Mouse (Mus musculus) cerebellum, adult 18-20 months (tissue): ENCODE data around the gene Gm21915.

ENCODE experiments used
- DNase-seq, 2 experiments: peaks; one replicate each; pipeline ENCODE4 v3.0.0; 2021

Gm21915 gene

DNA sequence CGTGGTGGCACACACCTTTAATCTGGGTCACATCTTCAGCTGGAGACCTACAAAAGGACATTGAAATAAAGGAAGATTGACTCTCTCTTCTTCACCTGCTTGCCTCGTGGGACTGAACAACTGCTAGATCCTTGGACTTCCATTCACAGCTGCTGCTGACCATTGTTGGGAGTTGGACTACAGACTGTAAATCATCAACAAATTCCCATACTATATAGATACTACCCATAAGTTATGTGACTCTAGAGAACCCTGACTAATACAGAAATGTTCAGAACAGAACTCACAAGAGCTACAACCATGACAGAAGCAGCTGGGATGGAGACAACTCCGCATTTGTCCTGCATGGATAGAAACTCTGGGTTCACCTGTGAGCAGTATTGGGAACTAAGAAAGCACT, at the start of gene Gm21915:
Gene Gm21915, plus strand, starts transcription at position 301 of the 400 bp plus-strand sequence.
- DNase-seq = no peak

DNA sequence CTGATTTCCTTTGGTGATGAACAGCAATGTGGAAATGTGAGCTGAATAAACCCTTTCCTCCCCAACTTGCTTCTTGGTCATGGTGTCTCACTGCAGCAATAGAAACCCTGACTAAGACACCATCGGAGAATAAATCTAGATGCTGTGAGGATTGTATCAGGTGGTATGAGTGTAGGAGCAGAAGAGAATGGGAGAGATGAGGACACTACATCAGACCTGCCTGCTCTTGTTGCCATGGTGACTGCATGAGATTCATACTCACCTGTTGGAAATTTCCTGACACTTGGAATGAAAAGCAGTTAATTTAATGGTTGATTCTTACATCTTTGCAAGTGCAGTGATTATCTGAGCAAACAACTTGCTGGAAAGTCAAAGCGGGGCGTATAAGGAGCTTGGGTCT, 48.1 kb upstream of the Gm21915 start:
- DNase-seq = no peak

DNA sequence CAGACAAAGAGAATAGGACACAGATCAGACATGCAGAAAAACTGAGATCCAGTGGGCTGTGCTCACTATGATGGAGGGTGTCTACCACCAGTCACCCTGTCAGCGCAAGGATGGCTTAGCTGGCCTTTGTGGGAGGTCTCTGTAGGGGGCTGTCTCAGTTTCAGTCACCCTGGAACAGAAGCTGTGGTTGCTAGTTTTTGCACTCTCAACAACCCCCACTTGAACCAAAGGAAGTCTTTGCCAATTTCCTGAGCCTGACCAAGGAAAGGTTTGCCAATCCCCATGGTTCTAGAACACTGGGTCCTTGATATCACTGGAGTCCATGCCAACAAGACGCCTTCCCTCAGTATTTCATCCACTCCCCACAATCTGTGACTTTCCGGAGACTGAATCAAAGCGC, 47.6 kb upstream of the Gm21915 start:
- no peak for DNase-seq

DNA sequence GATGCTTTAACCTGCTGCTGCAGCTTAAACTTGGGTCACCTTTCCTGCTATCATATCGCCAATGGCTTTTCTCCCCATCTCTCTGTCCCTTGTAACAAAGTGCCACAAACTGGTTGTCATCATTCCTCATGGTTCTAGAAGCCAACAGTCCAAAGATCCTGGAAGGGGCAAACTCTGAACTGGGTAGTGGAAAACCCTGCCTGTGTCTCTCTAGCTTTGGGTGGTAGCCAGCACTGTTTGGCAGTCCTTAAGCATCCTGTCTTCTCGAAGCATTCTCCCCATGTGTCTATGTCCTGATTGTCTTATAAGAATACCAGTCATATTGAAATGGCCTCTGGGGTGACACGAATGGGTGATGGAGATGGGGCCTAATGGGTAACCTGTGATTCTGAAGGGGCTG, 45.1 kb upstream of the Gm21915 start:
- DNase-seq = no peak

DNA sequence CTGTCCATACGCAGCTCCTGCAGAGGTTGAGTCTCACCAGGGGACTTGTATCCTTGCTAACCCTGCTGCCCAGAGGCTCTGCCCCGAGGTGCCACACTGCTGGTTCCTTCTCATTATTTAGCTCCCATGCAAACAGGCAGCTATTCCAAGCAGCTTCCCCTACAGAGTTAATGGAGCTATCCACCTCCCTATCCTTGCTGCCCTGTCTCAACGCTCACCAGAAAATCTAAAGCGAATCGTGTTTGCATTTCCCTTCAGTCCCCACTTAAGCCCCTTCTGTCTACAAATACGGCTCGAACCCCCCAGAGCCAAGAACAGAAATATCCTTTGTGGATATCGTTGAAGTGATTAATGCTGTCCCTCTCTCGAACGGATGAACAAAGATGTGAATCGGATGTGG, 43.8 kb upstream of the Gm21915 start:
- DNase-seq = no peak

DNA sequence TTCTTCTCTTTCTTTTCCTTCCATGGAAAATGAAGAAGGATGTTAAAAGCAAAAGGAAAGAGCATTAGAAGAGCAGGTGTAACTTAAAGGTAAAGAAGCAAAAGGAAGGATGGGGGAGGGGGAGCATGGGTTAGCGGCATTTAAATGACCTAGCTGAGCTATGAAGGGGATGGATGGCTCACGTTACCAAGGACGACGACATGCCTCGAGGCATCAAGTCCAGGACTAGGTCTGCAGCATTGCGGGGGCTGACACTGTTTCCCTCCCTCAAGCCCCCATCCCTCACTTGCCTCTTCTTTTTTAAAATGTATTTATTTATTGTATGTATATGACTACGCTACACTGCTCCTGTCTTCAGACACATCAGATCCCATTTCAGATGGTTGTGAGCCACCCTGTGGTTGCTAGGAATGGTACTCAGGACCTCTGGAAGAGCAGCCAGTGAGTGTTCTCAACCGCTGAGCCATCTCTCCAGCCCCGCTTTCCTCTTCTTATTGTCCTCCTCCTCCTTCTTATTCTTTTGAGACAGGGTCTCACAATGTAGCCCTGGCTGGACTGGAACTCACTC, 43.2 kb upstream of the Gm21915 start:
- no peak for DNase-seq

DNA sequence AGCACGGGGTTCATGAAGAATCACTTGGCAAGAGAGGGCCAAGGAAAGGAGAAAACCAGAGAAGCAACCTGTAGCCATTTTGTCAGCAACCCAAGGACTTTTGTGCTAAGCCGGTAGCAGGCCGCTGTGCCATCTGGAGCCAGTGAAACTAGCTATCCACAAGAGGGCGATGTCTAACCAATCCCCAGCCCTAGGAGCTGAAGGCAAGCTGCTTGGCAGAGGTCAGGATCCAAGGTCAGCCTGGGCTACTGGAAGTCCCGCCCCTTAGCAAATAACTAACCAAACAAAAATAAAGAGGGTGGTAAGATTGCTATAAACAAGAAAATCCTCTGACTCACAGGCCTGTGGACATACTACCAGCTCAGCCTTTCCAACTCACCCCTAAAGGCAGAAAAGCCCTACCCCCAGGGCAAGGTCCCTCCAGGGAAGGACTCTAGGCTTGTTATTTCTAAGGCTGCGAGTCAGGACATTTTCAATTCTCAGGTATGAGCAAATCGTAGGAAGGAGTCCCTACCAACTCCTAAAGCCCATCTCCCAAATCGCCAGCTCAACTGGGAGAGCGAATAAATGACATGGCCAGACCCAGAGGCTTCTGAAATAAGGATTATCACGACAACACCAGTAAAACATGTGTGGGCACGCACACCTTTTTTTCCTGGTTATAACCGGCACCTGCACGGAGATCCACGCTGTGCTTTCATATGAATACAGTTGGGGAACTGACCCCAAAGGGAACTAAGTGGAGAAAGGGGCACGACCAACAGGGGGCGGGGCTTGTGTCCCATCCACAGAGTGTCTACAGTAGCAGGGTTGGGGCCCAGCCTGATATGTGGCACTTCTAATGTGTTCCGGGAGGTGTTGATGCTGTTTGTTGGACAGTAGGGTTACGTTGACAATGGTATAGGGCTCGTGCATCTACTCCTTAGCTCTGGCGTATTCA, 42.0 kb upstream of the Gm21915 start:
- peak; percentile 68 to 80 for DNase-seq

DNA sequence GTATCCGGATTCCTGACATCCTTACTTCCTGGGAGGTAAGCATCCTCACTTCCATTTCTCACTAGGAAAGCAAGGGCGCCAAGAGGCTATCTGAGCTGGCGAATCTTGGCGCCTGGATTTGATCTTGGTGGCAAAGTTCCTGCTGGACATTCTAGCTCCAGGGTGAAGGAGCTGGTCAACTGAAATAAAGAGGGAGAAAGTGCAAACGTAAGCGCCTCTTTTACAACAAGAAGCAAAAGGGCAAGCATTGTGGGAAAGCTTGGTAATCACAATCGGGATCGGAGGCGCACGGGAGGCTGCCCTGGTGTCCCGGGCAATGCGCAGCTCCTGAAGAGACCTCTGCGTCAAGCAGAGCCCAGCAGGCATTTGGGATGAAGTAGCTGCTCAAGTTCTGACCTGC, 41.0 kb upstream of the Gm21915 start:
- no peak for DNase-seq

DNA sequence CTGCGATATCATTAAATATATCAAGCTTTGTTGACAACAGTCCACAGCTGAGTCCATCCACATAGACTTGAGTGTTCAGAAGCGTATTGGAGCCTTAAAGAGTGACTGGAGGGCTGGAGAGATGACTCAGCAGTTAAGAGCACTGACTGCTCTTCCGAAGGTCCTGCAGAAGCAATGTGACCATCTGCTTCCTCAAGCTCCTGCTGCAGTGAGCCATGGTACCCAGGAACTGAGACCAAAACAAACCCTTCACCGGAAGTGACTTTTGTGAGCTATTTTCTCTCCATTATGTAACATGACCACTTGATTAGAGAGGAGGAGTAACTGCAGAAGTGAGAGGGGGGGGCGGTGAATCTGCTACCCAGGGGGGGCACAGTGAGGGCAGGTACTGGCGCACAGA, 39.3 kb upstream of the Gm21915 start:
- DNase-seq = no peak

DNA sequence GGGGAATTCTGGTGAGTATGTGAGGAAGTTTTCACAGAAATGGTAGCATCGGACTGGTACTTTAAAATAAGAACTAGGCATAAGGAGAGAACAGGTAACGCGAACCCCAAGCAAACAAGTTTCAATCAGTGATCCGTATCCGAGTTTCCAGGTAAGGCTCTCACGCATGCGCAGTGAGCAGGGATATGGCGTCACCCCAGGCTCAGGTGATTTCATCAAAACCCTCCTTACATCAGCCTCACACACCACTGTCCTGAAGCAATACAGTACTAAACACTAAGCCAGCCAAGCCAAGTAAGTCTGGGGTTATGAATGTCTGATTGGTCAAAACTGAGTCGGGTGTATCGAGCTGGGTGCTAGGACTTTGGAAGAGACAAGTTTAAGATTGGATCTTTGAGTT, 38.9 kb upstream of the Gm21915 start:
- DNase-seq = no peak

DNA sequence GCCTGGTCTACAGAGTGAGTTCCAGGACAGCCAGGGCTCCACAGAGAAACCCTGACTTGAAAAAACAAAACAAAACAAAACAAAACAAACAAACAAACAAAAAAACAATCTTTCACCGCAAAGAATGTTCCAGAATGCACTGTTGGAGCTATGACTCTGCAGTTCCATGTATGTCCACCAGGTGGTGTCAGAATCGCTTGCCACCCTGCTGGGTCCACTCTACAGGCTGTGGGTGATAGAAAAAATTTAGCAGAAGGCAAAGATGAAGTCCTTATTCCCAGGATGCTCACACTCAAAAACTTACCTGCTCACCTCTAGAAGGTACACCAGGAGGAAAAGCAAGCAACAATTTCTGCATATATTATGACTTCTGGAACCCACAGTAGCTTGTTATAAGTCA, 34.4 kb upstream of the Gm21915 start:
- DNase-seq = peak; percentile 71 to 83

DNA sequence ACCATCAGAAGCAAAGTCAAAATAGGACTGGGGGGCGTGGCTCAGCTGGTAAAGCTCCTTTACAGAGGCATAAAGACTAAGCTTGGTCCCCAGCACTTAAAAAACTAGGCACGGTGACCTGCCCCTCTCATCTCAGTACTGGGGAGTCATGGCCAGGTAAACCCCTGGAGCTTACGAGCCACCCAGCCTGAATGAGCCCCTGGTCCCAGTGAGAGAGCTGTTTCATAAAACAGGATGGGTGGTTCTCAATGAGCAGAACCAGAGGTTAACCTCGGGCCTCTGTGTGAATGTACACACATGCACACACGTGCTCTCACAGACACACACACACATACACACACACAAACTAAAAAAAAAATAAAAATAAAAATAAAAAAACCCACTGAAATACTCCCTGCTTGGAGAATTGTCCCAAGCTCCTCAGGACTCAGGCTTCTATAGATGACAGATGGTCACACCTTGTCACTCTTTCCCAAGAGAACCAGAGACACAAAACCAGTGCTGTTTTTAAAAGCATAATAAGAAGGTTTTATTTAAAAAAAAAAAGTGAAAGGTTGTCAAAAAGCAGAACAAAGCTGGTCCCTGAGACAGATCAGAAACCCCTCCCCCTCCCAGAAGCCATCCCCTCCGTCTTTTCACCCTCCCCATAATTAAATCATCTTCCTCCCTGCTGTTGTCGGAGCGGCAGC, 32.6 kb upstream of the Gm21915 start:
- DNase-seq = peak in 1 of 2 experiments; percentile 31

DNA sequence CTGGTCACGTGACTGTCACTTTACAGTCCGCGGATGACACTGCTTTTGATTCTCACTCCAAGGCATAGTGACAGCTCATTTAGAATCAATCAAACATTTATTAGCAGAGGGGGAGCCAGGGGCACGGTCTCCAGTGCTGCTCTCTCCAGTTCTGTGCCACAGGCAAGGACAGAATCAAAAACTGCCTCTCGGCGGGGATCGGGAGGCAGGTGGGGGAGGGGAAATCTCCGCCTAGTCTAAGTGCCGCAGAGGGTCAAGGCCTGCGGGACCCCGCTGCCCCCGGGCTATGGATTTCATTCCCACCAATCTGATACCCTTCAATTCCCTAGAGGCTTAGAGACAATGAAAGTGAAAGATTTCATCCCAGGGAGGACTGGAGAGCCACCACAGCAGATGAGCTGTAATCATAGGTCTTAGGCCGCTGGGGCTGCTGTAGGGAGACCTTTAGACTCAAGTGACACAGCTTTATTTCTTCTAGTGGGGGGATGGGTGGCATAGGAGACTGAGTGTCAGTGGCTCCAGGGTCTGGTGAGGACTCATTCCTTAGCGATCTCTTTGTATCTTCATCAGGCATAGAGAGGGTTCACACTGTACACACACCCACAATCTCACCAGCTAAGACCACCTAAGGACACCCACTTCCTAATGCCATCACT, 31.9 kb upstream of the Gm21915 start:
- peak; percentile 62 to 72 for DNase-seq

DNA sequence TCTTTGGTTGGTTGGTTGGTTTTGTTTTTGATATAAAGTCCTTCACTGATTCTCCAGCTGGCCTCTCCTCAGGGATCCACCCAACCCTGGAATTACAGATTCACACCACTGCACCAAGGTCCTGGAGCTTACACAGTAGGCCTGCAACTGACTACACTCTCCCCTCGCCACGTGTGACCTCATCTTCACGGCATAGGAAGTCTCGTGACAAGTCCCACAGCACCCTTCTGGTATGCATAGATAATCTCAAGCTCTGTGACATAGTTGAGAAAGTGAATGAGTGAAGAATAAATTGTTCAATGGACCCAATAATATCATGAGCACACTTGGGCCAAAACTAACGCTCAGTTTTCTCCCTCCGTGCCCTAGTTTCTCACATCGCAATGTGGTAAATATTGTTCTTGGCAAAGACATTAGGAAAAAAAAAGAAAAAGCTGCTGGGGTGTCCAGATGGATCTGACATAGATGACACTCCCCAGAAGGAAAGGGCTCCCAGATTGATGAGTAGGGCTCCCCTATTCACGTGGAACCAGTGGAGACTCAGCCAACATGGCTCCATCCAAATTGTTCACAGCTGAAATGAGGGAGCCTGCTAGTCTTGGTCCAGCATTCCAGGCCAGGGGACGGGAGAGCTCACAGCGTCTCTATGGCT, 30.8 kb upstream of the Gm21915 start:
- peak; percentile 36 to 50 for DNase-seq

DNA sequence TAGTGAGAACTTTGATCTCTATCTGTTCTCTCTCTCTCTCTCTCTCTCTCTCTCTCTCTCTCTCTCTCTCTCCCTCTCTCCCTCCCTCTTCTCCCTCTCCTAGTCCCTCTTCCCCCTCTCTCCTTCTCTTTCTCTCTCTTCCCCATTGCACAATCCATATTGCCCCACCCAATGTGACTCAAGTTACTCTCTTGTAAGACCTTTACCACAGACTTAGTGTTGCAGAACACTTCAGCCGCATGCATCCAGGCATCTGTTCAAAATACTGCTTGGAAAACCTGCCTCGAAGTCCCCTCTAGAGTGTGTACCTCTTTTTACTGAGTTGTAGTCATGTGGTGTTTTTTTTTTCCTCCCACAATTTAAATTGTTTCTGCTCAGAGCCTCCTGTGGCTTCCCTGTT, 29.1 kb upstream of the Gm21915 start:
- no peak for DNase-seq

DNA sequence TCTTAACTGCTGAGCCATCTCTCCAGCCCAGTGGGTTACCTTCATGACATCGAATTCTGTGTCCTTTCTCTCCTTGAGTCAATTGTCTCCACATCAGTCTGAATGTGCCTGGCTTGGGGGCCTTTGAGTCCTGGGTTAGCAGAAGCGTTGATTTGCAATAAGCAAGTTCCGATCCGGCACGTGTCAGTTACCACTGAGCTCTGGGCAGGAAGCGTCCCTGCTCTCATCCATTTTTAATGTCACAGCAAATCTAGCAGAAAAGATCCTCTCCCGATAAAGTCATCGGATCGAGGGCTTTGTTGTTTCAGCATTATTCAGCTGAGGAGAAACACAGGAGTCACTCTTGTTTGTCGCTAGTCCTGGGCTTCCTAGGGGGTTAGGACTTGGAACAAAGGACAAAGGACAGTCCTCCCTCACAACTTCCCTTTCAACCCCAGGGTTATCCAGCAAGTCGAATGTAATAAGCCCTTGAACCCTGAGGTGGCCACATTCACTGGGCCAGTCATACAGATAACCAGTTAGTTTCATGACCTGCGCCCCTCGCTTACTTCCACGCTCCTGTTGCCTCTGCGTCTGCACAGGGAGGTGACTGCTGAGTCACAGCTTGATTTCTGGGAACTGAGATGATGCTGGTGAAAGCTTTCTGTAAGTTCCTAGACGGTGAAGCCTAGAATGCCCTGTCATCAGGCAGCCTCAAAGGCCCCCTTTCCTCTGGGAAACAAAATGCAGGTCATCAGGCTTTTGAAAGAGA, 27.8 kb upstream of the Gm21915 start:
- no peak for DNase-seq

DNA sequence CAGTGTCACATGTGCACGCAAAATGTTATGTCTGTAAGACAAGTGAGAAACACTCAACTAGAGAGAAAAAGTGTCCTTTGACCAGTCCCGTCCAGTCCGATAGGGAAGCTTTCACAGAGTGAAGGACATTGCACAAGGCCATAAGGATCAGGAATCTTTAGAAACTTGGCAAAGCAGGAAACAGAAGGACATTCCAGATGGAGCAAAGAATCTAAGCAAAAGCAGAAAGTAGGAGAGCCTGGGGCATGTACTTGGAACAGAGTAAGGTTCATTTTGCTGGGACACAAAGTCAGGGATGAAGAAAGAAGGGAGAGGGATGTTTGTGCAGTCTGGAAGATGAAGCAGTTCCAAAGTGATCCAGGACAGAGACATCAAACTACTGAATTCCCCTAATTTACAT, 21.0 kb upstream of the Gm21915 start:
- DNase-seq = no peak

DNA sequence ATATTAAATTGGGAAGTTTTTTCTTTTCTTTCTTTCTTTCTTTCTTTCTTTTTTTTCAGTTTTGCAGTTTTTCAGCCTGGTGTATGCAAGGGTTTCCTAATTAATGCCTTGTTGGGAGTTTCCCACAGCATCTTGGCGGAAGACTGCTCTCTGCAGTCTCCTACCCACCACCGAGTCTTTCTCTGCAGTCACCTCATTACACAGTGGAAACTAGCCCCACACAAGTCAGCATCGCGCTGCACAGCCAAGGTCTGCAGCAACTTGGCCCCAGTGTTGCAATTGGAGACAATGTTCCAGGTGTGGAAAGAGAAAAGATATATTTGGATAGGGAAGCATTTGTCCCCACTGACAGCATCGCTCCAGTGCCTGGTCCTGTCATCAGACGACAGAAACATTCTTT, 20.4 kb upstream of the Gm21915 start:
- DNase-seq = no peak

DNA sequence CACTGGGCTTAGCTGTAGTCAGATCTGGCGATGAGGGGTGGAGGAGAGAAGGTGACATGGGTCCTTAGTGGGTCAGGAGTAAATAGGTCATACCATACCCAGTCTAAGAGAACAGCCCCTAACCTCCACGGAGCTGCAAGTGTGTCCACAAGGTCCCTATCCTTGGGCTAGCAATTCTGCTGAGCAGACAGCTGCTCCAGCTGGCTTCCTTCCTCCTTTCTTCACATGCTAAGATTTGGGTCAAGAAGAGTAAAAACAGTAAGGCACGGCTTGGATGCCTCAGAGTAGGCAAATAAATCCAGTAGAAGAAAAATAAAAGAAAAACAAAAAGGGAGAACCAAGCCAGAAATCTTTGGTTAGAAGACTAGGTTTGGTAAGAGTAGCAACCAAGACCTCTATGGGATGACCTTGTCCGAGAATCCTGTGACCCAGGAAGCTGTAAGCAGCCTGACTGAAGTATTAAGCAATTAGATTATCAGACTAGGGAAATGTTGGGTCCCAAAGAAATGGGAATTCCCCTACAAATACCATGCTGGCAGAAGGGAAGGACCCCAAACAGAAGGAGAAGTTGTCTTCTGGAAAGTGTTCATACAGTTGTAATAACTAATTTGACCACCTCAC, 19.1 kb upstream of the Gm21915 start:
- DNase-seq = no peak

DNA sequence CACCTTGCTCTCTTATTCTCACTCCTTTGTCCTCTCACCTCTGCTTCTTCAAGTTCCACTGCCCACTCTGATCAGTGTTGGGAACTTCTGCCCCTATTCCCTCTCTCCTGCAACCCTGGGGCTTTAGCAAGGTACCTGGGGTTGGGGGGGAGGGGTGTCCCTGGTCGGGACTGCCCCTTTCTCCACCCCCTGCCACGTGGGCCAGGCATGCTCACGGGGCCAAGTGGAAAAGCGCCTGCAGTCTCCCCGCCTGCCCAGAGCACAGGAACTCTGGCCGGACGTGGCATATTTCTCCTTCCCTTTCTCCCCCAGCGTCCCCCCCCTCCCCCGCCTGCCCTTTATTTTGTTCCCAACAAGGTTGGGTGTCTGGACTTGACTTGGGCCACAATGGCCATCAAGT, 17.7 kb upstream of the Gm21915 start:
- DNase-seq = no peak

DNA sequence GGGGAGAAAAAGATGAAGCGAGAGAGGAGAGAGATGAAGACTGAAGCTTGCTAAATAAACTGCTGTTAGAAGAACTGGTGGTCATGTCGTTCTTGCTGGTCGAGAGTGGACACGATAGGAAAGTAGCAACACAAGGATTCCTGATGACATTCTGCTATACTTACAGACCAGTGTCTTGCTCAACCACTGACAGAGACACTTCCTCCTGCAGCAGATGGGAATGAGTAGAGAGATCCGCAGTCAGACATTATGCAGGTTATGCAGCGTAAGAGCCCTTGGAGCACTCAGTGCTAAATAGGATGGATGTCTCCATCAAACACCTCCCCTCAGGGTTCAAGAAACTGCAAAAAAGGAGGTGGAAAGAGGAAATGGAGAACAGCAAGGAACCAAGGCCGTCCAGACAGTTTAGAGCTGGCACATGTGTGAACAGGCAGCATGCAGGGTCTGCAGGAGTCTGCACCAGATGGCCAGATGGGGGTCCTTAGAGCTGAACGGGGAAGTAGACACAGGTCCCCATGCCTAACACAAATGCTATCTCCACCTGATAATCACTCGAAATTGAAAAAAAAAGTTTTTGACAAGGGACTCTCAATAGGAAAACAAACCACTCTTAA, 4.1 kb upstream of the Gm21915 start:
- DNase-seq = no peak
